10 mouse cellular contexts compared by ENCODE assay signal in genomic region chr12:28860264-28860560, GRCm38 (mm10).
DNase-seq lines count a peak whose midpoint lies in the region; ATAC-seq lines count a peak whose summit lies in the region.
"Had no signal": no experiment of that assay in that cellular context is flagged by ENCODE, and none has a peak within 500 bp of the region (broad histone marks: within the 10 kb centered on the region; RNA-seq: fewer than 3 reads in every experiment).

No protein-coding gene starts in this region.

- H3K4me2 ChIP-seq in forebrain, embryonic 13.5 days: no peak overlapping the region
- no peak overlapping the region for H3K4me2 ChIP-seq in liver, embryonic 12.5 days
- H3K4me2 ChIP-seq: heart, embryonic 12.5 days had no signal

- no peak overlapping the region for H3K4me3 ChIP-seq in forebrain, embryonic 13.5 days
- no peak overlapping the region for H3K4me3 ChIP-seq in liver, embryonic 12.5 days
- H3K4me3 ChIP-seq: heart, embryonic 12.5 days had no signal

- ATAC-seq in forebrain, embryonic 13.5 days: peak; percentile 48
- no peak for ATAC-seq in liver, embryonic 12.5 days

- H3K27me3 ChIP-seq in forebrain, embryonic 13.5 days: no peaks in the 10 kb centered on the region
- no peaks in the 10 kb centered on the region for H3K27me3 ChIP-seq in liver, embryonic 12.5 days (replicated peaks)
- H3K27me3 ChIP-seq: heart, embryonic 12.5 days had no signal

- H3K4me1 ChIP-seq in forebrain, embryonic 13.5 days: peaks cover 42% of the 10 kb centered on the region
- H3K4me1 ChIP-seq in liver, embryonic 12.5 days: no peaks in the 10 kb centered on the region

- WGBS in forebrain, embryonic 13.5 days: 11% methylated on average over 5 of the region's 5 CpGs
- WGBS in liver, embryonic 12.5 days (ENCODE audit: insufficient replicate concordance): 79% methylated on average over 5 of the region's 5 CpGs

- no peaks in the 10 kb centered on the region for H3K36me3 ChIP-seq in forebrain, embryonic 13.5 days (ENCODE audit: poor library complexity, severe bottlenecking)
- H3K36me3 ChIP-seq in liver, embryonic 12.5 days: peaks cover 24% of the 10 kb centered on the region

- no peaks in the 10 kb centered on the region for H3K9me3 ChIP-seq in forebrain, embryonic 13.5 days (replicated peaks)
- H3K9me3 ChIP-seq in liver, embryonic 12.5 days (replicated peaks): no peaks in the 10 kb centered on the region
- H3K9me3 ChIP-seq: heart, embryonic 12.5 days had no signal

- peak overlapping the region; percentile 52; the same call in 1 of the 2 replicates for H3K9ac ChIP-seq in forebrain, embryonic 13.5 days
- no peak overlapping the region for H3K9ac ChIP-seq in liver, embryonic 12.5 days
- H3K9ac ChIP-seq: heart, embryonic 12.5 days had no signal

- peak overlapping the region; percentile 93 for H3K27ac ChIP-seq in forebrain, embryonic 13.5 days
- H3K27ac ChIP-seq in liver, embryonic 12.5 days: no peak overlapping the region

- peak; percentile 11 for DNase-seq in ovary, adult 18-20 months (ENCODE audit: low spot score)
- no peak for DNase-seq in ovary, postnatal 14 days (ENCODE audit: low spot score)
- peak; percentile 29 for DNase-seq in mesoderm, embryonic 11.5 days (ENCODE audit: low read depth, low spot score)
- DNase-seq in retina, embryonic 14.5 days (ENCODE audit: low spot score): peak; percentile 38
- DNase-seq in spleen, postnatal 10 days (ENCODE audit: low spot score in 2 of 2): no peak
- no peak for DNase-seq in lung, postnatal 14 days
- DNase-seq: kidney, adult 8-10 months had no signal

Comparison
In these comparisons a context has a peak if more than half of its experiments do, and no peak if none do; other contexts are left out.
1. DNase-seq: peak in ovary, adult 18-20 months (single experiment), mesoderm, embryonic 11.5 days (single experiment) and retina, embryonic 14.5 days (single experiment); none in ovary, postnatal 14 days (single experiment), spleen, postnatal 10 days (0 of 2) and lung, postnatal 14 days (single experiment).